Mouse (Mus musculus): ENCODE data around the gene Mgarp. TPM values are rescaled to one million over a fixed set of nuclear protein-coding genes. Genes with fewer than 3 reads are reported as not detected.

Gene Mgarp
- polyA plus RNA-seq, 1 experiment from 2014 or later: 4.6 TPM

DNA sequence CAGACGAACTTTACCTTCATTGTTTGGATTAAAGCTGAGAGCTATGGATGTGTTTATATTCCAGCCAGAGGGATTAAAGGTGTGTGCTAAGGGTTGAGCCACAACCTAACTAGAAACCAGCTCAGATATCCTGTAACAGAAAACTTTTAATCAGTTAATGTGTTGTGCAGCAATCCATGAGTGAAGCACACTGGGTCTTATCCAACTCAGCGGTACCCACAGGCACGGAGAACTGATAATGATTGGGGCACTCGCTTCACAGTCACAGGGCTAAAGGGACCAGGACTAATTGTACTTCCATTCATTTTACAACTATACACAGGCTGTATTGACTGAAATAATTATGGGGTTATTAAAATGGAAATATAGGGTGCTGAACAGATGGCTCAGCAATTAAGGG is 29.6 kb downstream of the Mgarp start:
- WGBS: 72% methylated on average over 4 of the region's 4 CpGs
- Histone ChIP-seq H3K27me3 (ENCODE audit: control insufficient read depth, insufficient read depth, low read length) (0 out of 2 replicates have a peak, but pooled peaks cover 4% of the 10 kb centered on the region), H3K27ac (replicated peaks; ENCODE audit: low read depth, low read length) (no peak overlapping the region), H3K4me2 (ENCODE audit: low read length) (no peak overlapping the region), H3K4me3 (replicated peaks; ENCODE audit: low read depth, low read length) (no peak overlapping the region), H3K36me3 (ENCODE audit: control insufficient read depth, insufficient read depth, low read length) (no peaks in the 10 kb centered on the region), H3K9me3 (ENCODE audit: control insufficient read depth, low read length) (no peaks in the 10 kb centered on the region), H3K9ac (replicated peaks; ENCODE audit: low read length) (no peak overlapping the region), H3K4me1 (ENCODE audit: control insufficient read depth, insufficient read depth, low read length) (no peaks in the 10 kb centered on the region; the same call in 1 of the 2 replicates)
- ATAC-seq (ENCODE audit: low FRiP score, low TSS enrichment) (no peak), DNase-seq (no peak)

DNA sequence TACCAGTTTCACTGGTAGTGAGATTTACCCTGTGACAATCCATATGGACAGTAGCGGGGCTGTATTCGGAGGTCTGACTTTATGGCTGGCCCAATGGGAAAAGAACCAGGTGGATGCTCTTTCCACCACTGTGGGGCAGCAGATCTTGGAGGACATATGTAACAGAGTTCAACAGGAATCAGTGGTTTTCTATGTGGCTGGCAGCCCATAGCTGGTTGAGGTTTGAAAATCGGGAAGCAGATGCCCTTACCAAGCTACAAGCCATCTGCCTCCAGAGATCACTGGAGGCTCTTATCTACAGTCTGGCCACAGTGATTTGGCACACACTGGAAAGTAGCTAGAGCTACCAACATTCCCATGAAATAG is 31.0 kb downstream of the Mgarp start:
- Histone ChIP-seq H3K4me1 (ENCODE audit: control insufficient read depth, insufficient read depth, low read length) (no peaks in the 10 kb centered on the region; the same call in 1 of the 2 replicates), H3K27ac (replicated peaks; ENCODE audit: low read depth, low read length) (no peak overlapping the region), H3K4me3 (replicated peaks; ENCODE audit: low read depth, low read length) (peak overlapping the region; percentile 35), H3K27me3 (ENCODE audit: control insufficient read depth, insufficient read depth, low read length) (0 out of 2 replicates have a peak, but pooled peaks cover 4% of the 10 kb centered on the region), H3K36me3 (ENCODE audit: control insufficient read depth, insufficient read depth, low read length) (no peaks in the 10 kb centered on the region), H3K9me3 (ENCODE audit: control insufficient read depth, low read length) (no peaks in the 10 kb centered on the region), H3K4me2 (ENCODE audit: low read length) (peak overlapping the region; percentile 79), H3K9ac (replicated peaks; ENCODE audit: low read length) (no peak overlapping the region)
- ATAC-seq (ENCODE audit: low FRiP score, low TSS enrichment) (no peak), DNase-seq (no peak)
- 8% methylated on average over 3 of the region's 3 CpGs for WGBS

DNA sequence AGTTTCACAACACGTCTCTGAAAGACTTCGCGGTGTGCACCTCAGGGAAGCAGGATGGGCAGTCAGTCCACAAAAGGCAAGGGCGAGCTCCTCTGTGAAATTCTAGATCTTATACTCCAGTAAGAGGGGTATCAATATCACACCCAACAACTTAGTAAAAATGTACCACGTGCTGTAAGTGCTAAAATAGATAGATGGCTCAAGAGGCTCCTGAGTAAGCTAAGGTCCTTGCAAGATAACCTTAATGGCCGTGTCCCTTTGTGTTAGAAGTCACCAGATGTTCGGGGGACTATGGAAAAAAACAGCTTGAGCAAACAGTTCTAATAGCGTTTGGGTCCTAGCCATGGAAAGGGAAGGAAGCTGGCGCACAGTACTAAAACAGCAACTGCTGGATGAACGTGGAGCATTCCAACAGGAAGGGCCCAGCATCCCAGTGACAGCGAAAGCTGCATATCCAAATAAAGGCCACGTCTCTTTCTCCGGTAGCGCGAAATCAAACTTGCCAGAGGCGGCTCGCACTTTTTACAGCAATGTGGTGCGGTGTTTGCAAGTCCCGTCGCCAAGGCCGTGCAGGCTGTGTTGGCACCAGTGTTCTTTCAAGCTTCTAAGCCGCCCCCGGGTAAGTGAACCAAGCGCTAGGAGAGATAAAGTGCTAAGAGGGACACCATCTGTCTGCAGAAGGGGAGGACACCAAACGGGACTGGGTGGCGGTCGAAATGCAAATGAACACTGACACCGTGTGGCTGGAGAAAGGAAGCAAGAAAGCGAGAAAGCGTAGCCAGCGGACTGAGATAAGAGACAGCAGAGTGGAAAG is 31.6 kb downstream of the Mgarp start:
- H3K9ac ChIP-seq (replicated peaks; ENCODE audit: low read length): peak overlapping the region; percentile 49; the same call in 1 of the 2 replicates
- no peaks in the 10 kb centered on the region for H3K9me3 ChIP-seq (ENCODE audit: control insufficient read depth, low read length)
- no peaks in the 10 kb centered on the region for H3K36me3 ChIP-seq (ENCODE audit: control insufficient read depth, insufficient read depth, low read length)
- peak overlapping the region; percentile 35 for H3K4me3 ChIP-seq (replicated peaks; ENCODE audit: low read depth, low read length)
- DNase-seq (peak; percentile 89), ATAC-seq (ENCODE audit: low FRiP score, low TSS enrichment) (peak; percentile 90)
- peak overlapping the region; percentile 79 for H3K4me2 ChIP-seq (ENCODE audit: low read length)
- 0 out of 2 replicates have a peak, but pooled peaks cover 5% of the 10 kb centered on the region for H3K27me3 ChIP-seq (ENCODE audit: control insufficient read depth, insufficient read depth, low read length)
- no peak overlapping the region for H3K27ac ChIP-seq (replicated peaks; ENCODE audit: low read depth, low read length)
- 7% methylated on average over 31 of the region's 31 CpGs for WGBS
- no peaks in the 10 kb centered on the region; the same call in 1 of the 2 replicates for H3K4me1 ChIP-seq (ENCODE audit: control insufficient read depth, insufficient read depth, low read length)

DNA sequence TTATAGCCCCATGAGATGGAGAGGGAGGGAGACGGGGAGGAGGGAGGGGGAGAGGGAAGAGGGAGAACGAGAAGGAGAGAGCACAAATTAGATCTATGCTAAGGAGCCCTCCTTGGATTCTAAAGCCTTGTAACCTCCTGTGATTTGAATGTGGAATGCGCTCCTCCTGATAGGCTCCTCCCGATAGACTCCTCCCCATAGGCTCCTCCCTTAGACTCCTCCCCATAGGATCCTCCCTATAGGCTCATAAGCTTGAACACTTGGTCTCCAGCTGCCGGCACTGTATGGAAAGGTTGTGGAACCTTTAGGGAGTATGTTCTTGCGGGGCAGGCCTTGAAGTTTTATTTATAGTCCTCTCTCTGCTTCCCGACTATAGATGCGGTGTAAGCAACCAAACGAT is 35.5 kb downstream of the Mgarp start:
- Histone ChIP-seq H3K4me1 (ENCODE audit: control insufficient read depth, insufficient read depth, low read length) (peaks cover 5% of the 10 kb centered on the region), H3K36me3 (ENCODE audit: control insufficient read depth, insufficient read depth, low read length) (no peaks in the 10 kb centered on the region), H3K9ac (replicated peaks; ENCODE audit: low read length) (no peak overlapping the region), H3K9me3 (ENCODE audit: control insufficient read depth, low read length) (no peaks in the 10 kb centered on the region), H3K4me2 (ENCODE audit: low read length) (no peak overlapping the region), H3K27me3 (ENCODE audit: control insufficient read depth, insufficient read depth, low read length) (peaks cover 23% of the 10 kb centered on the region), H3K27ac (replicated peaks; ENCODE audit: low read depth, low read length) (no peak overlapping the region), H3K4me3 (replicated peaks; ENCODE audit: low read depth, low read length) (no peak overlapping the region)
- DNase-seq (no peak), ATAC-seq (ENCODE audit: low FRiP score, low TSS enrichment) (no peak)
- 29% methylated on average over 9 of the region's 9 CpGs for WGBS

DNA sequence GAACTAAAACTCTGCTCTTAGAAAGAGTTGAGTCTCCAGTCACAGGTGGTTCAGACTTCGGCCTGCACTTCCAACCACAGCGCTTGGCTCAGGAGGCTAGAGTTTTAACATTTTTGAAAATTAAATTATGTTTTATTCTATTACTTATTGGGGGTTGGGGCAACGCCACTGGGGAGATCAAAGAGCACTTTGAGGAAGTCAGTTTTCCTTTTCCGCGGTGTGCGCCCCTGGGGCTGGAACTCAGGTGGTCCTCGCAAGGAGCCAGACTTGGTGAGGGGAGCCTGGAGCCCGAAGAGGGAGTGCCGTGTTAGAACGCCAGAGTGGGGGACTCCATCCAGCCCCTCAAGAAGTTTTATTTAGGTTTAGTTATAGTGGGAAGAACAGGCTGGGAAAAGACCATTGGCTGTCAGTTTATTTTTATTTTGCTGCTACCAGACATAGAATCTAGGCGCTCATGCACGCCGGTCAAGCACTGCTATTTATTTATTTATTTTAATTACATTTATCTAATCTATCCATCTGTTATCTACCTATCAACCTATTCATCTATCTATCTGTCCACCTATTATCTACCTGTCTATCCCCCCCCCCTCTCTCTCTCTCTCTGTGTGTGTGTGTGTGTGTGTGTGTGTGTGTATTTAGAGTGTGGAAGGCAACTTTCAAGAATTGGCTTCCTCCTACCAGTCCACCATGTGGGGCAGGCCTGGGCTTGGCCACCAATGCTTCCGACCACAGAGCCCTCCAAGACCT is 36.8 kb downstream of the Mgarp start:
- 32% methylated on average over 14 of the region's 14 CpGs for WGBS

DNA sequence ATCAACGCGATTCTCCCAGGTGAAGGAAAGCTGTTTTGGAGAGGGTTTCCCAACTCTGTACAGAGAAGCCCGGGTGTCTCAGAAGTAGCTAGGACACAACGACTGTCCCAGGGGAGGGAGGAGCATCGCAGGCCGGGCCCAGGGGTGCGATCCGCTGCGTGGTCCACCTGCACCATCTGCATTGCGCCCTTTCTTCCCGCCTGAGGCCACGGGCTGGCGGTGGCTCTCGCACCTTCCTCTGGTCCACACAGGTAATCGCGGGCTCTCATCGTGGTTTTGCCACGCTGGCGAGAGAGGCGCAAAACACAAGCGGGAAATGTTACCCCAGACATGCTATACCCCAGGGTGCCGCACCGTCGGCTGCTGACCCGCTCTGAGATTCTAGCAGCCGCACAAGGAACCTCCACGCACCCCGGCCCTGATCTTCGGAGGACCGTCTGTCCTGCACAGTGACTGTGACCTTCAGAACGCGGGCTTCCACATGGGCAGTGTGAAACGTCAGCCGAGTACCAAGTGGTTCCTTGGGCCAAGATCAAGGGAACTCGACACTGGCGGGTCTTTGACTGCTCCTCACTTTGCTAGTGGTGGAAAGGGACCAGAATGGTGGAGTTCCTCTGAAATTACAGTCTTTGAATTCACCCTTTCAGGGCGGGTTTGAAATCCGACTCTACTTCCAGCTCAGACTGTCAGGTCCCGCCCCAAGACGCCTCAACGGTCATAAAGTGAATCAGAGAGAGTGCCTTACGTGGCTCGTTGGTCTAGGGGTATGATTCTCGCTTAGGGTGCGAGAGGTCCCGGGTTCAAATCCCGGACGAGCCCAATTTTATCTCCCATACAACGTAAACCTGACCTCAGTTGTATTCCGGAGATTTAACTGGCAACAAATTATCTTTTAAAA is 37.6 kb downstream of the Mgarp start:
- H3K36me3 ChIP-seq (ENCODE audit: control insufficient read depth, insufficient read depth, low read length): no peaks in the 10 kb centered on the region
- peaks cover 22% of the 10 kb centered on the region for H3K27me3 ChIP-seq (ENCODE audit: control insufficient read depth, insufficient read depth, low read length)
- no peak overlapping the region for H3K27ac ChIP-seq (replicated peaks; ENCODE audit: low read depth, low read length)
- H3K9me3 ChIP-seq (ENCODE audit: control insufficient read depth, low read length): no peaks in the 10 kb centered on the region
- H3K4me1 ChIP-seq (ENCODE audit: control insufficient read depth, insufficient read depth, low read length): peaks cover 5% of the 10 kb centered on the region; the same call in 1 of the 2 replicates
- DNase-seq (peak; percentile 63), ATAC-seq (ENCODE audit: low FRiP score, low TSS enrichment) (0 out of 2 replicates have a peak, but pooled peaks have one; percentile 43)
- under 1% methylated on average over 50 of the region's 50 CpGs for WGBS
- H3K4me2 ChIP-seq (ENCODE audit: low read length): peak overlapping the region; percentile 60
- H3K4me3 ChIP-seq (replicated peaks; ENCODE audit: low read depth, low read length): peak overlapping the region; percentile 38
- peak overlapping the region; percentile 29; the same call in 1 of the 2 replicates for H3K9ac ChIP-seq (replicated peaks; ENCODE audit: low read length)

More for the DNA sequence above, 36.8 kb downstream of the Mgarp start:
- no peak overlapping the region for H3K27ac ChIP-seq (replicated peaks; ENCODE audit: low read depth, low read length)
- H3K9ac ChIP-seq (replicated peaks; ENCODE audit: low read length): no peak overlapping the region
- no peak for ATAC-seq (ENCODE audit: low FRiP score, low TSS enrichment)
- peaks cover 23% of the 10 kb centered on the region for H3K27me3 ChIP-seq (ENCODE audit: control insufficient read depth, insufficient read depth, low read length)
- no peaks in the 10 kb centered on the region for H3K9me3 ChIP-seq (ENCODE audit: control insufficient read depth, low read length)
- no peak for DNase-seq
- H3K36me3 ChIP-seq (ENCODE audit: control insufficient read depth, insufficient read depth, low read length): no peaks in the 10 kb centered on the region
- no peak overlapping the region for H3K4me3 ChIP-seq (replicated peaks; ENCODE audit: low read depth, low read length)
- H3K4me2 ChIP-seq (ENCODE audit: low read length): no peak overlapping the region; the same call in 1 of the 2 replicates
- peaks cover 5% of the 10 kb centered on the region for H3K4me1 ChIP-seq (ENCODE audit: control insufficient read depth, insufficient read depth, low read length)

DNA sequence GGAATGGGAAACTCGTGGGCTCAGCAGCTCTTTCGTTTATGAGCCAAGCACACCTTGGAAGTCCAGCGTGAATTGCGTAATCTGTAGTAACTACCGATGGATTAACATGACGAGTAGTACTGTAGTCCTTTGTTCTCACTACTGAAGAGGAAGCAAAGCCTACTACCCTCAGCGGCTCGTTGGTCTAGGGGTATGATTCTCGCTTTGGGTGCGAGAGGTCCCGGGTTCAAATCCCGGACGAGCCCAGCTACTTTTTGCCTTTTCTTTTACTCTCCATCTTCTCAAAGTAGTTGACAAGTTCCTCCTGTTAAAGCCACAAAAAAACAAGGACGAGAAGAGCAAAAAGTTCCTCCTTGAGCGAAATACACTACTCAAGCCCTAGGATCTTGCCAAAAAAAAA is 38.4 kb downstream of the Mgarp start:
- Histone ChIP-seq H3K9ac (replicated peaks; ENCODE audit: low read length) (no peak overlapping the region), H3K4me2 (ENCODE audit: low read length) (peak overlapping the region; percentile 60), H3K36me3 (ENCODE audit: control insufficient read depth, insufficient read depth, low read length) (no peaks in the 10 kb centered on the region), H3K4me1 (ENCODE audit: control insufficient read depth, insufficient read depth, low read length) (peaks cover 5% of the 10 kb centered on the region; the same call in 1 of the 2 replicates), H3K27me3 (ENCODE audit: control insufficient read depth, insufficient read depth, low read length) (peaks cover 19% of the 10 kb centered on the region), H3K4me3 (replicated peaks; ENCODE audit: low read depth, low read length) (peak overlapping the region; percentile 38), H3K9me3 (ENCODE audit: control insufficient read depth, low read length) (no peaks in the 10 kb centered on the region), H3K27ac (replicated peaks; ENCODE audit: low read depth, low read length) (no peak overlapping the region)
- ATAC-seq (ENCODE audit: low FRiP score, low TSS enrichment) (no peak), DNase-seq (peak; percentile 66)
- 1% methylated on average over 15 of the region's 15 CpGs for WGBS

DNA sequence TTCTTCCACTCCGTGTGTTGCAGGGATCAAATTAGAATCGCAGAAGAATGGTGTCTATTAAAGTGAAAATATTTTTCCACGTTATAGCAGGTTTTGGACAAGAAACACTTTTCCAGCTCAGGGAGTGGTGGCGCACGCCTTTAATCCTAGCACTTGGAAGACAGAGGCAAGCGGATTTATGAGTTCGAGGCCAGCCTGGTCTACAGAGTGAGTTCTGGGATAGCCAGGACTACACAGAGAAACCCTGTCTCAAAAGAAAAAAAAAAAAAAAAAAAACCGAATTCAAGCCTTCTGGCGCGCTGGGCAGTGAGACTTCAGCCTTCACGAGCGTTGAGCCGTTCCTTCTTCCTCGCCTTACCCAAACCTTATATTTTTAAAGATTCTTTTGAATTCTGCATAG is 38.9 kb downstream of the Mgarp start:
- ATAC-seq (ENCODE audit: low FRiP score, low TSS enrichment): no peak
- H3K4me2 ChIP-seq (ENCODE audit: low read length): 0 out of 2 replicates have a peak overlapping the region, but pooled peaks have one; percentile 9
- no peak overlapping the region for H3K27ac ChIP-seq (replicated peaks; ENCODE audit: low read depth, low read length)
- 14% methylated on average over 14 of the region's 14 CpGs for WGBS
- no peak overlapping the region for H3K9ac ChIP-seq (replicated peaks; ENCODE audit: low read length)
- H3K36me3 ChIP-seq (ENCODE audit: control insufficient read depth, insufficient read depth, low read length): no peaks in the 10 kb centered on the region
- H3K27me3 ChIP-seq (ENCODE audit: control insufficient read depth, insufficient read depth, low read length): peaks cover 19% of the 10 kb centered on the region
- DNase-seq: no peak
- H3K4me3 ChIP-seq (replicated peaks; ENCODE audit: low read depth, low read length): no peak overlapping the region
- peaks cover 5% of the 10 kb centered on the region; the same call in 1 of the 2 replicates for H3K4me1 ChIP-seq (ENCODE audit: control insufficient read depth, insufficient read depth, low read length)
- no peaks in the 10 kb centered on the region for H3K9me3 ChIP-seq (ENCODE audit: control insufficient read depth, low read length)
